Mouse (Mus musculus): ENCODE data around the gene Zfp365. TPM values are rescaled to one million over a fixed set of nuclear protein-coding genes. Genes with fewer than 3 reads are reported as not detected.

Gene Zfp365
- polyA plus RNA-seq, 1 experiment from 2014 or later = 0.84 TPM

- no peak for ATAC-seq (ENCODE audit: low FRiP score, low TSS enrichment)
- Histone ChIP-seq H3K9ac (replicated peaks; ENCODE audit: low read length) (no peak overlapping the region), H3K27ac (ENCODE audit: low read length) (no peak overlapping the region), H3K36me3 (ENCODE audit: insufficient read depth, low read length) (no peaks in the 10 kb centered on the region), H3K4me3 (ENCODE audit: low read length) (no peak overlapping the region), H3K27me3 (ENCODE audit: insufficient read depth, low read length) (no peaks in the 10 kb centered on the region), H3K4me1 (ENCODE audit: insufficient read depth, low read length) (no peaks in the 10 kb centered on the region), H3K4me2 (replicated peaks; ENCODE audit: low read depth, low read length) (no peak overlapping the region), H3K9me3 (ENCODE audit: low read length) (no peaks in the 10 kb centered on the region)
- 88% methylated on average over 10 of the region's 10 CpGs for WGBS
Measured at GRCm38 (mm10) chr10:67893226-67893625, 19.2 kb downstream of the Zfp365 start.

GRCm38 (mm10) chr10:67891126-67891525 is 21.3 kb downstream of the Zfp365 start:
- no peak overlapping the region for H3K27ac ChIP-seq (ENCODE audit: low read length)
- WGBS = 81% methylated on average over 6 of the region's 6 CpGs
- no peak overlapping the region for H3K4me3 ChIP-seq (ENCODE audit: low read length)
- no peaks in the 10 kb centered on the region for H3K4me1 ChIP-seq (ENCODE audit: insufficient read depth, low read length)
- H3K4me2 ChIP-seq (replicated peaks; ENCODE audit: low read depth, low read length) = no peak overlapping the region
- no peak overlapping the region for H3K9ac ChIP-seq (replicated peaks; ENCODE audit: low read length)
- H3K27me3 ChIP-seq (ENCODE audit: insufficient read depth, low read length) = no peaks in the 10 kb centered on the region
- no peaks in the 10 kb centered on the region for H3K36me3 ChIP-seq (ENCODE audit: insufficient read depth, low read length)
- ATAC-seq (ENCODE audit: low FRiP score, low TSS enrichment) = no peak
- H3K9me3 ChIP-seq (ENCODE audit: low read length) = no peaks in the 10 kb centered on the region

- H3K4me3 ChIP-seq (ENCODE audit: low read length) = no peak overlapping the region
- H3K4me2 ChIP-seq (replicated peaks; ENCODE audit: low read depth, low read length) = no peak overlapping the region
- no peak overlapping the region for H3K27ac ChIP-seq (ENCODE audit: low read length)
- WGBS = 91% methylated on average over 10 of the region's 10 CpGs
- H3K4me1 ChIP-seq (ENCODE audit: insufficient read depth, low read length) = no peaks in the 10 kb centered on the region
- H3K9ac ChIP-seq (replicated peaks; ENCODE audit: low read length) = no peak overlapping the region
- no peaks in the 10 kb centered on the region for H3K27me3 ChIP-seq (ENCODE audit: insufficient read depth, low read length)
- ATAC-seq (ENCODE audit: low FRiP score, low TSS enrichment) = no peak
- no peaks in the 10 kb centered on the region for H3K9me3 ChIP-seq (ENCODE audit: low read length)
- H3K36me3 ChIP-seq (ENCODE audit: insufficient read depth, low read length) = no peaks in the 10 kb centered on the region
Measured at GRCm38 (mm10) chr10:67887971-67888370, 24.5 kb downstream of the Zfp365 start.

- no peak overlapping the region for H3K4me2 ChIP-seq (replicated peaks; ENCODE audit: low read depth, low read length)
- WGBS = 70% methylated on average over 4 of the region's 4 CpGs
- no peaks in the 10 kb centered on the region for H3K27me3 ChIP-seq (ENCODE audit: insufficient read depth, low read length)
- H3K9me3 ChIP-seq (ENCODE audit: low read length) = no peaks in the 10 kb centered on the region
- H3K36me3 ChIP-seq (ENCODE audit: insufficient read depth, low read length) = no peaks in the 10 kb centered on the region
- H3K4me3 ChIP-seq (ENCODE audit: low read length) = no peak overlapping the region
- no peak overlapping the region for H3K9ac ChIP-seq (replicated peaks; ENCODE audit: low read length)
- no peaks in the 10 kb centered on the region for H3K4me1 ChIP-seq (ENCODE audit: insufficient read depth, low read length)
- no peak overlapping the region for H3K27ac ChIP-seq (ENCODE audit: low read length)
- ATAC-seq (ENCODE audit: low FRiP score, low TSS enrichment) = no peak
Measured at GRCm38 (mm10) chr10:67880692-67881091, 31.8 kb downstream of the Zfp365 start.

- Histone ChIP-seq H3K27ac (ENCODE audit: low read length) (no peak overlapping the region), H3K27me3 (ENCODE audit: insufficient read depth, low read length) (no peaks in the 10 kb centered on the region), H3K4me3 (ENCODE audit: low read length) (no peak overlapping the region), H3K36me3 (ENCODE audit: insufficient read depth, low read length) (no peaks in the 10 kb centered on the region), H3K4me1 (ENCODE audit: insufficient read depth, low read length) (no peaks in the 10 kb centered on the region), H3K4me2 (replicated peaks; ENCODE audit: low read depth, low read length) (no peak overlapping the region), H3K9ac (replicated peaks; ENCODE audit: low read length) (no peak overlapping the region), H3K9me3 (ENCODE audit: low read length) (no peaks in the 10 kb centered on the region)
- 17% methylated on average over 2 of the region's 2 CpGs for WGBS
- peak; percentile 46; the same call in 1 of the 2 replicates for ATAC-seq (ENCODE audit: low FRiP score, low TSS enrichment)
Measured at GRCm38 (mm10) chr10:67871811-67872210, 40.7 kb downstream of the Zfp365 start.

GRCm38 (mm10) chr10:67868234-67868633 is 44.2 kb downstream of the Zfp365 start:
- 91% methylated on average over 3 of the region's 3 CpGs for WGBS
- Histone ChIP-seq H3K9me3 (ENCODE audit: low read length) (no peaks in the 10 kb centered on the region), H3K27me3 (ENCODE audit: insufficient read depth, low read length) (no peaks in the 10 kb centered on the region), H3K27ac (ENCODE audit: low read length) (no peak overlapping the region), H3K36me3 (ENCODE audit: insufficient read depth, low read length) (no peaks in the 10 kb centered on the region), H3K4me3 (ENCODE audit: low read length) (no peak overlapping the region), H3K4me2 (replicated peaks; ENCODE audit: low read depth, low read length) (no peak overlapping the region), H3K9ac (replicated peaks; ENCODE audit: low read length) (no peak overlapping the region), H3K4me1 (ENCODE audit: insufficient read depth, low read length) (no peaks in the 10 kb centered on the region)
- no peak for ATAC-seq (ENCODE audit: low FRiP score, low TSS enrichment)

GRCm38 (mm10) chr10:67865841-67866240 is 46.6 kb downstream of the Zfp365 start:
- WGBS = 94% methylated on average over 6 of the region's 6 CpGs
- no peak overlapping the region for H3K4me2 ChIP-seq (replicated peaks; ENCODE audit: low read depth, low read length)
- no peak for ATAC-seq (ENCODE audit: low FRiP score, low TSS enrichment)

GRCm38 (mm10) chr10:67865063-67865462 is 47.4 kb downstream of the Zfp365 start:
- no peak overlapping the region for H3K9ac ChIP-seq (replicated peaks; ENCODE audit: low read length)
- no peaks in the 10 kb centered on the region for H3K9me3 ChIP-seq (ENCODE audit: low read length)
- H3K4me2 ChIP-seq (replicated peaks; ENCODE audit: low read depth, low read length) = no peak overlapping the region
- no peak for ATAC-seq (ENCODE audit: low FRiP score, low TSS enrichment)
- H3K4me3 ChIP-seq (ENCODE audit: low read length) = no peak overlapping the region
- H3K27ac ChIP-seq (ENCODE audit: low read length) = no peak overlapping the region
- H3K36me3 ChIP-seq (ENCODE audit: insufficient read depth, low read length) = no peaks in the 10 kb centered on the region
- WGBS = 85% methylated on average over 3 of the region's 3 CpGs
- H3K27me3 ChIP-seq (ENCODE audit: insufficient read depth, low read length) = no peaks in the 10 kb centered on the region
- H3K4me1 ChIP-seq (ENCODE audit: insufficient read depth, low read length) = no peaks in the 10 kb centered on the region

More at GRCm38 (mm10) chr10:67865841-67866240, 46.6 kb downstream of the Zfp365 start:
- no peaks in the 10 kb centered on the region for H3K27me3 ChIP-seq (ENCODE audit: insufficient read depth, low read length)
- no peak overlapping the region for H3K9ac ChIP-seq (replicated peaks; ENCODE audit: low read length)
- H3K36me3 ChIP-seq (ENCODE audit: insufficient read depth, low read length) = no peaks in the 10 kb centered on the region
- H3K9me3 ChIP-seq (ENCODE audit: low read length) = no peaks in the 10 kb centered on the region
- H3K4me3 ChIP-seq (ENCODE audit: low read length) = no peak overlapping the region
- H3K4me1 ChIP-seq (ENCODE audit: insufficient read depth, low read length) = no peaks in the 10 kb centered on the region
- no peak overlapping the region for H3K27ac ChIP-seq (ENCODE audit: low read length)

GRCm38 (mm10) chr10:67862331-67862730 is 50.1 kb downstream of the Zfp365 start:
- peak overlapping the region; percentile 30 for H3K4me2 ChIP-seq (replicated peaks; ENCODE audit: low read depth, low read length)
- H3K9me3 ChIP-seq (ENCODE audit: low read length) = no peaks in the 10 kb centered on the region
- no peak overlapping the region for H3K9ac ChIP-seq (replicated peaks; ENCODE audit: low read length)
- H3K27me3 ChIP-seq (ENCODE audit: insufficient read depth, low read length) = no peaks in the 10 kb centered on the region
- no peaks in the 10 kb centered on the region for H3K36me3 ChIP-seq (ENCODE audit: insufficient read depth, low read length)
- H3K27ac ChIP-seq (ENCODE audit: low read length) = no peak overlapping the region
- H3K4me3 ChIP-seq (ENCODE audit: low read length) = no peak overlapping the region
- no peak for ATAC-seq (ENCODE audit: low FRiP score, low TSS enrichment)
- 16% methylated on average over 7 of the region's 7 CpGs for WGBS
- H3K4me1 ChIP-seq (ENCODE audit: insufficient read depth, low read length) = no peaks in the 10 kb centered on the region

GRCm38 (mm10) chr10:67858878-67859277 is 53.6 kb downstream of the Zfp365 start:
- no peaks in the 10 kb centered on the region for H3K9me3 ChIP-seq (ENCODE audit: low read length)
- H3K4me2 ChIP-seq (replicated peaks; ENCODE audit: low read depth, low read length) = no peak overlapping the region
- 0 out of 2 replicates have a peak, but pooled peaks cover 3% of the 10 kb centered on the region for H3K4me1 ChIP-seq (ENCODE audit: insufficient read depth, low read length)
- H3K4me3 ChIP-seq (ENCODE audit: low read length) = no peak overlapping the region
- no peak for ATAC-seq (ENCODE audit: low FRiP score, low TSS enrichment)
- H3K9ac ChIP-seq (replicated peaks; ENCODE audit: low read length) = no peak overlapping the region
- H3K27me3 ChIP-seq (ENCODE audit: insufficient read depth, low read length) = no peaks in the 10 kb centered on the region
- H3K36me3 ChIP-seq (ENCODE audit: insufficient read depth, low read length) = no peaks in the 10 kb centered on the region
- H3K27ac ChIP-seq (ENCODE audit: low read length) = no peak overlapping the region
- 15% methylated on average over 8 of the region's 8 CpGs for WGBS

Measured in kidney, embryonic 16.5 days (tissue).